Mouse (Mus musculus): ENCODE measurements at regions not wholly inside any gene's neighbourhood (a gene's known extent, or its start where the extent isn't known, plus 50 kb on each side); places are given as distances from the start of the nearest gene placed in this dataset.

DNA sequence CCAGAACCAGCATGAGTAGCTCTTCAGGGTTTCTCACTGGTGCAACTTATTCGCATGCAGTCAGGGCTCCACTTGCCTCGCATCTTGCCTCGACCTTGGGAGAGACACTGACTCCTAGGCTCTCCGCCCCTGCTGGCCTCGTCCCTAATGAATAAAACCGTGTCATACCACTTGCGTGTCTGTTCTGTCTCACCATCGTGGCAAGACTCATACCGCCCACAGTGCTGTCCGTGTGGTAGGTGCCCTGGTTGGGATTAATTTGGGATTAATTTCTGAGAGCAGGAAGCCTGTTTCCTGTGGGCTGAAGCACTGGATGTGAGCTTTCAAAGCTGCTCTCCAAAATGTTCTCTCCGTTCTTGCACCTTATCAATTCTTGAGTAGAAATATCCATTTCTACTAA lies 144.7 kb downstream of the Rchy1 start:
- TF ChIP-seq TCF12 (IDR thresholded peaks at IDR 0.05; ENCODE audit: insufficient read depth, poor library complexity, severe bottlenecking) (no peak), POLR2A (IDR thresholded peaks at IDR 0.05; ENCODE audit: insufficient read length, low read depth) (no peak), USF1 (IDR thresholded peaks at IDR 0.05; ENCODE audit: low read depth) (no peak)
